Mouse (Mus musculus) megakaryocyte, embryonic 14.5 days (primary cell): ENCODE measurements at regions not wholly inside any gene's neighbourhood (a gene's known extent, or its start where the extent isn't known, plus 50 kb on each side); places are given as distances from the start of the nearest gene placed in this dataset.

Experiments used
- FLI1 ChIP-seq: IDR thresholded peaks from 2 replicates; pipeline ENCODE4 v1.6.1; 2012; ENCODE audit warnings: low read length, inconsistent platforms, mixed read lengths
- GATA1 ChIP-seq: IDR thresholded peaks from 3 replicates; pipeline ENCODE4 v1.6.1; 2012; ENCODE audit warnings: mixed read lengths, low read length, inconsistent platforms, borderline replicate concordance

DNA sequence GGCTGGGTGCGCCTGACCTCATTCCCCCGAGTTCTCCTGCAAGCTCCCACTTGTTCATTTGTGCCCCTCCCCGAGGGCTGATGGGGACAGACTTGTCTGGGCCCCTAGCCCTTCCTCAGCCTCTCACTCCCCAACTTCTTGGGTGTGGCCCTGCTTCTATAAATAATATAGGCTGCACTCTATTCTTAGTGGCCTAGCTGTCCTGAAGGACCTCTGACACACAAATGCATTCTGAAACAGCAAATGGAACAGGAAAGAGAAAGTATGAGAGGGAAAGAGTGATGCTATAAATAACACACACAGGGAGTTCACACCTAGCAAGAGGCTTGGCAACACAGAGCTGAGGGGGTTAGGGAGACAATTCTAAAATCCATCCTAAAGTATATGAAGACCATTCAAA, 544.0 kb downstream of the Rnf144b start:
- TF ChIP-seq FLI1, result no peak
- TF ChIP-seq GATA1, result no peak
